Mouse (Mus musculus) heart, embryonic 16.5 days (tissue): ENCODE measurements at regions not wholly inside any gene's neighbourhood (a gene's known extent, or its start where the extent isn't known, plus 50 kb on each side); places are given as distances from the start of the nearest gene placed in this dataset.

Experiments
- ATAC-seq: fragments of 200-750 bp; cut with Nextera tagmentation; replicated peaks from 2 replicates; pipeline ENCODE4 v1.8.0; 2017; ENCODE audit warnings: moderate number of reproducible peaks; ENCODE audit not compliant: insufficient read depth, low FRiP score; ENCODE audit errors: extremely low read depth
- H3K27ac ChIP-seq: fragments of 300-500 bp; sonication (generic); 2 replicates; pipeline ENCODE4 v1.5.1; 2014; ENCODE audit warnings: mild to moderate bottlenecking, low read length, control low read depth, moderate library complexity
- H3K27me3 ChIP-seq: fragments of 300-500 bp; sonication (generic); 2 replicates; pipeline ENCODE4 v1.6.1; 2014; ENCODE audit warnings: low read length, mixed read lengths; ENCODE audit not compliant: control insufficient read depth, insufficient read depth
- H3K36me3 ChIP-seq: fragments of 300-500 bp; sonication (generic); 2 replicates; pipeline ENCODE4 v1.6.1; 2014; ENCODE audit not compliant: control insufficient read depth, insufficient read depth
- H3K4me1 ChIP-seq: fragments of 300-500 bp; sonication (generic); 2 replicates; pipeline ENCODE4 v1.6.1; 2014; ENCODE audit warnings: low read length, mixed read lengths; ENCODE audit not compliant: control insufficient read depth, insufficient read depth
- H3K4me2 ChIP-seq: fragments of 300-500 bp; sonication (generic); 2 replicates; pipeline ENCODE4 v1.6.1; 2014; ENCODE audit warnings: low read depth, mild to moderate bottlenecking, control low read depth, low read length
- H3K4me3 ChIP-seq: fragments of 300-500 bp; sonication (generic); 2 replicates; pipeline ENCODE4 v1.5.1; 2014; ENCODE audit warnings: mild to moderate bottlenecking, control low read depth, low read length
- H3K9ac ChIP-seq: fragments of 300-500 bp; sonication (generic); 2 replicates; pipeline ENCODE4 v1.6.1; 2014; ENCODE audit warnings: low read length, control low read depth
- H3K9me3 ChIP-seq: fragments of 300-500 bp; sonication (generic); replicated peaks from 2 replicates; pipeline ENCODE4 v1.6.1; 2016; ENCODE audit warnings: low read length; ENCODE audit not compliant: control insufficient read depth
- WGBS: fragments of 180-500 bp; shearing (Covaris S2); extraction: QIAGEN DNeasy Blood & Tissue Kit; methylation state at CpG from one replicate; pipeline ENCODE4 v1.1.7; 2014; 5-methylcytosine and 5-hydroxymethylcytosine counted together

GRCm38 (mm10) chr1:130309746-130310145, 113.1 kb downstream of the Cd55b start:
- ATAC-seq, result no peak
- no peaks in the 10 kb centered on the region for H3K36me3 ChIP-seq
- WGBS, result 66% methylated on average over 2 of the region's 2 CpGs

DNA sequence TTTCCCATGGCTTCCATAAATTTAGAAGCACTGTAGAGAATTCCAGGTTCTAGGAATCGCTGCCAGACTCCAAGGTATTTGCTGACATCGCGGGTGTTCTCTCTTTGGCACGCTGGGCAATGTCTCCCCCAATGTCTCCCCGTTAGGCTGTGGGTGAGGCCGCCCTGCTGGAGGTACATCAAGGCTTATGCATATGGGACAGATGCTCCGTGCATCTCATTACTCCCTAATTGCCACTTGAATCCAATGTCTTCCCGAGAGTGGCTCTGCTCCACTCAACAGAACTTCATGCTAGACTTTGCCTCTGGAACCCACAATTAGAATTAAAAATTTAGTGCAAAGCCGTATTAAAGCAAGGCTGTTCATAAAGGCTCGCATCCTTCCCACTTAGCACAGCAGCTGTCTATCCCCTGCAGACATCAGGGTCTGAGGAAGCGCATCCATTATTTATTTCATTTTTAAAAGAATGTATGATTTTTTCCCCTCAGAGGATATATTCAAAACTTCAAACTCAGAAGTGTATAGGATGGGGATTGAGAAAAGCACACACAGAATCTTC, 120.9 kb downstream of the Cd55b start:
- 68% methylated on average over 11 of the region's 11 CpGs for WGBS
- Histone ChIP-seq H3K9me3 (no peaks in the 10 kb centered on the region), H3K4me1 (peaks cover 10% of the 10 kb centered on the region), H3K27ac (no peak overlapping the region), H3K27me3 (no peaks in the 10 kb centered on the region), H3K9ac (no peak overlapping the region), H3K4me2 (no peak overlapping the region), H3K36me3 (no peaks in the 10 kb centered on the region), H3K4me3 (no peak overlapping the region)
- no peak for ATAC-seq

More at GRCm38 (mm10) chr1:130309746-130310145, 113.1 kb downstream of the Cd55b start:
- Histone ChIP-seq H3K4me2 (no peak overlapping the region), H3K9me3 (no peaks in the 10 kb centered on the region), H3K27ac (no peak overlapping the region), H3K4me1 (no peaks in the 10 kb centered on the region), H3K27me3 (no peaks in the 10 kb centered on the region), H3K9ac (no peak overlapping the region), H3K4me3 (no peak overlapping the region)

- Histone ChIP-seq H3K27ac (peak overlapping the region; percentile 32; the same call in 1 of the 2 replicates), H3K27me3 (no peaks in the 10 kb centered on the region), H3K4me2 (peak overlapping the region; percentile 64), H3K4me1 (peaks cover 10% of the 10 kb centered on the region), H3K4me3 (peak overlapping the region; percentile 41), H3K9ac (peak overlapping the region; percentile 54), H3K36me3 (no peaks in the 10 kb centered on the region), H3K9me3 (no peaks in the 10 kb centered on the region)
- 9% methylated on average over 13 of the region's 13 CpGs for WGBS
- peak; percentile 81 for ATAC-seq
These were observed 122.6 kb downstream of the Cd55b start for GRCm38 (mm10) chr1:130300065-130300815.

DNA sequence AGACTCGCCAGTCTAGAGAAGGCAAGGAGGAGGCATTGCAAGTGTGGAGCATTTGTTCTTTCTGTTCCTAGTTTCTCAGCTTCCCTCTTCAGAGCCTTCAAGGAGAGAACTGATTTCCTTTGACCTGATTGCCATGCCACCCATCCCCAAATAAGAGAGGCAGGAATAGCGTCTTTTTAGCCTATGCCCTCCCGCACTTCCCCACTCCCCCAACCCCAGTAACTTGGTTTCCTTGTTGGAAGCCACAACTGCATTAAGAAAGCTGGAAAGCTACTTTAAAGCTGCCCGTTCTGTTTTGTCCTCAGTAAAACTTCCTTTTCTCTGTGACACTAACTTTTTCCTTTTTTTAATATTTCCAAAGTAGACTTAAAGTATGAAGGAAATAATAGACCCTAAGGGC, 123.2 kb downstream of the Cd55b start:
- ATAC-seq, result no peak
- Histone ChIP-seq H3K4me2 (peak overlapping the region; percentile 64), H3K27ac (no peak overlapping the region), H3K27me3 (no peaks in the 10 kb centered on the region), H3K9ac (peak overlapping the region; percentile 54; the same call in 1 of the 2 replicates), H3K36me3 (no peaks in the 10 kb centered on the region), H3K4me1 (peaks cover 10% of the 10 kb centered on the region), H3K4me3 (peak overlapping the region; percentile 41), H3K9me3 (no peaks in the 10 kb centered on the region)
- WGBS, result 19% methylated on average over 4 of the region's 4 CpGs

- Histone ChIP-seq H3K27me3 (no peaks in the 10 kb centered on the region), H3K36me3 (no peaks in the 10 kb centered on the region), H3K9me3 (no peaks in the 10 kb centered on the region), H3K4me2 (no peak overlapping the region), H3K4me3 (no peak overlapping the region), H3K9ac (no peak overlapping the region), H3K27ac (no peak overlapping the region), H3K4me1 (peaks cover 10% of the 10 kb centered on the region)
- no peak for ATAC-seq
- 43% methylated on average over 3 of the region's 3 CpGs for WGBS
These were observed 123.7 kb downstream of the Cd55b start for GRCm38 (mm10) chr1:130299069-130299468.

GRCm38 (mm10) chr1:130298636-130299035, 124.2 kb downstream of the Cd55b start:
- H3K4me1 ChIP-seq, result peaks cover 10% of the 10 kb centered on the region
- H3K27me3 ChIP-seq, result no peaks in the 10 kb centered on the region
- H3K4me2 ChIP-seq, result no peak overlapping the region
- no peak overlapping the region for H3K9ac ChIP-seq
- 76% methylated on average over 1 of the region's 1 CpGs for WGBS
- no peaks in the 10 kb centered on the region for H3K9me3 ChIP-seq
- H3K36me3 ChIP-seq, result no peaks in the 10 kb centered on the region
- H3K27ac ChIP-seq, result no peak overlapping the region
- ATAC-seq, result no peak
- no peak overlapping the region for H3K4me3 ChIP-seq

DNA sequence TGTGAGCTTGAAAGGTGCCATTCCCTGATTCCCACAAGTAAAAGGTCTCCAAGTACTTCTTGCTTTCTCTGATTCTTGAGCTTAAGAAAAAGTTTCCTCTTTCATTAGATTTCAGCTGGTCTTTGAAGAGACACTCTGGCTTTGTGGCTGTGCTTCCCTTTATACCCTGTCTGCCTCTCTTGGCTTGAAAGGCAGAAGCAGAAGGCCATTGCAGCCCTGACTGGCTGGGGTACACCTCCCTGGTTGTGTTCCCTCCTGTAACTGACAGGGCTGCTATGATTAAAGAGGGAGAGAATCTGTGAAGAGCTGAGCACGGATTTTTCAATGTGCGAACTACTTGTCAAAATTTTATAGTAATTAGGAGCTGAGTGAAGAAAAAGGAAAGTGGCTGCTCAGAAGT, 125.3 kb downstream of the Cd55b start:
- WGBS, result 62% methylated on average over 2 of the region's 2 CpGs
- no peak overlapping the region for H3K9ac ChIP-seq

GRCm38 (mm10) chr1:130285882-130286281, 136.9 kb downstream of the Cd55b start:
- 76% methylated on average over 6 of the region's 6 CpGs for WGBS
- Histone ChIP-seq H3K4me2 (no peak overlapping the region), H3K4me1 (no peaks in the 10 kb centered on the region), H3K4me3 (no peak overlapping the region), H3K27ac (no peak overlapping the region), H3K27me3 (no peaks in the 10 kb centered on the region), H3K36me3 (no peaks in the 10 kb centered on the region), H3K9ac (no peak overlapping the region), H3K9me3 (no peaks in the 10 kb centered on the region)
- ATAC-seq, result no peak

More for the DNA sequence above, 125.3 kb downstream of the Cd55b start:
- H3K27ac ChIP-seq, result no peak overlapping the region
- no peak for ATAC-seq
- H3K36me3 ChIP-seq, result no peaks in the 10 kb centered on the region
- no peaks in the 10 kb centered on the region for H3K9me3 ChIP-seq
- no peak overlapping the region for H3K4me3 ChIP-seq
- H3K27me3 ChIP-seq, result no peaks in the 10 kb centered on the region
- peaks cover 10% of the 10 kb centered on the region for H3K4me1 ChIP-seq
- no peak overlapping the region for H3K4me2 ChIP-seq

GRCm38 (mm10) chr1:130282153-130282552, 140.7 kb downstream of the Cd55b start:
- H3K4me1 ChIP-seq, result no peaks in the 10 kb centered on the region
- no peak overlapping the region for H3K4me2 ChIP-seq
- 41% methylated on average over 3 of the region's 3 CpGs for WGBS
- no peaks in the 10 kb centered on the region for H3K36me3 ChIP-seq
- no peak for ATAC-seq
- H3K27me3 ChIP-seq, result no peaks in the 10 kb centered on the region
- H3K9me3 ChIP-seq, result 0 out of 2 replicates have a peak, but pooled peaks cover 3% of the 10 kb centered on the region
- H3K9ac ChIP-seq, result no peak overlapping the region
- H3K4me3 ChIP-seq, result no peak overlapping the region
- no peak overlapping the region for H3K27ac ChIP-seq
